Mouse (Mus musculus): Measurements from ENCODE around the gene Tbc1d13. TPM values are rescaled to one million over a fixed set of nuclear protein-coding genes. Genes with fewer than 3 reads are reported as not detected.

Gene Tbc1d13
- polyA plus RNA-seq, 1 experiment from 2014 or later: 8.2 TPM

DNA sequence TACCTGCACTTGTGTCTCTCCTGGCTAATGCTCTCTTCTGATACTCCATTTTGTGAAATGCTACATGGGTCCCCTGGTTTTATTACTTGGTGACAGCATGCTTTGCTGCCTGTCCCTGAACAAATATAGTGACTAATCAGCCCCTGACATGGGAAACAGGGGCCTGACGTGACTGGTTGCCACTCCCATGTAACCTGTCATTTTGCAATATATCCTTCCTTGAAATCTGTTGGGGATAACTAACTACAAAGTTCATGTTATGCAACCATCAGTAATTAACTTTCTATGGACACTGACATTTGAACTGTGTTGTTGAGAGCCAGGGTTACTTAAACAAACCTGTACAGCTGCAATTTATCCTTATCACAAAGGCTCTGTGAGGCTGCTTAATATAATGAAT is 66.4 kb downstream of the Tbc1d13 start:
- WGBS (ENCODE audit: insufficient replicate concordance): 42% methylated on average over 1 of the region's 1 CpGs
- Histone ChIP-seq H3K36me3 (ENCODE audit: control insufficient read depth, insufficient read depth, low read length) (no peaks in the 10 kb centered on the region), H3K9ac (ENCODE audit: low read depth, low read length) (no peak overlapping the region), H3K4me3 (ENCODE audit: low read depth, low read length) (no peak overlapping the region), H3K4me1 (ENCODE audit: control insufficient read depth, insufficient read depth, low read length) (peaks cover 4% of the 10 kb centered on the region; the same call in 1 of the 2 replicates), H3K9me3 (replicated peaks; ENCODE audit: control insufficient read depth, low read length) (no peaks in the 10 kb centered on the region), H3K27ac (ENCODE audit: low read depth, low read length) (no peak overlapping the region), H3K4me2 (no peak overlapping the region), H3K27me3 (ENCODE audit: control insufficient read depth, insufficient read depth, low read length) (no peaks in the 10 kb centered on the region)
- ATAC-seq (replicated peaks; ENCODE audit: insufficient number of reproducible peaks, low FRiP score, low TSS enrichment): no peak

DNA sequence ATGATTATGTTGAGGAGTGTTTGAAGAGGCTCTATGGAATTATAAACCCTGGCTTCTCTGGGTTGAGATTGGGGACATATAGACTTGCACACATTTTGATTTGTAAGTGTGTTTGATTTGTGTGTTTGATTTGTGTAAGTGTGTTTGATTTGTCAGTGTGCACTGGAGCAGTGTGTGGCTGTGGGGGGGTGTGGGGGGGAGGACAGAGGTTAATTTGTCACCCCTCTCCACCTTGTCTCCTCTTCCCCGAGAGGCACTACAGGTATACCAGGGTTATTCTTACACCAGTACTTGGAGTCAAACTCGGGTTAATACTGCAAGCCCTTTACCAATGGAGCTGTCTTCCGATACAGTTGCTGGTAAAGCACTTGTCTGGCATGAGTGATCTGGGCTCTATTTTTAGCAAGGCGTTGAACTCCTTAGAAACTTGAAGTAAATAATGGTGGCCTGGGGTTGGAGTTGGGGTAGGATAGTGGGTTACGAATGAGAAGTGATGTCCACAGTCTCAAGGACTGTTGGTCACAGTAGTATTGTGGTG is 66.9 kb downstream of the Tbc1d13 start:
- H3K36me3 ChIP-seq (ENCODE audit: control insufficient read depth, insufficient read depth, low read length): no peaks in the 10 kb centered on the region
- 48% methylated on average over 5 of the region's 5 CpGs for WGBS (ENCODE audit: insufficient replicate concordance)
- peaks cover 4% of the 10 kb centered on the region; the same call in 1 of the 2 replicates for H3K4me1 ChIP-seq (ENCODE audit: control insufficient read depth, insufficient read depth, low read length)
- H3K4me2 ChIP-seq: no peak overlapping the region
- H3K9me3 ChIP-seq (replicated peaks; ENCODE audit: control insufficient read depth, low read length): no peaks in the 10 kb centered on the region
- H3K27ac ChIP-seq (ENCODE audit: low read depth, low read length): no peak overlapping the region
- no peak overlapping the region for H3K9ac ChIP-seq (ENCODE audit: low read depth, low read length)
- no peaks in the 10 kb centered on the region for H3K27me3 ChIP-seq (ENCODE audit: control insufficient read depth, insufficient read depth, low read length)
- no peak overlapping the region for H3K4me3 ChIP-seq (ENCODE audit: low read depth, low read length)
- ATAC-seq (replicated peaks; ENCODE audit: insufficient number of reproducible peaks, low FRiP score, low TSS enrichment): no peak

Other genes with a start within 250 kb of the Tbc1d13 start
- 56.3 and 62.0 TPM in 2 replicates for gene Odf2, start 244.5 kb upstream of the Tbc1d13 start, polyA plus RNA-seq (2014; fragmentation: Nextera tagmentation; extraction: Ambion mirVana)
- 34.3 and 39.0 TPM in 2 replicates for gene Gle1, start 198.3 kb upstream of the Tbc1d13 start, polyA plus RNA-seq (2014; fragmentation: Nextera tagmentation; extraction: Ambion mirVana)
- gene Sptan1, start 168.2 kb upstream of the Tbc1d13 start, polyA plus RNA-seq (2014; fragmentation: Nextera tagmentation; extraction: Ambion mirVana): 154 and 157 TPM in 2 replicates
- 17.5 and 17.6 TPM in 2 replicates for gene Wdr34, start 84.9 kb upstream of the Tbc1d13 start, polyA plus RNA-seq (2014; fragmentation: Nextera tagmentation; extraction: Ambion mirVana)
- 291 and 322 TPM in 2 replicates for gene Set, start 76.4 kb upstream of the Tbc1d13 start, polyA plus RNA-seq (2014; fragmentation: Nextera tagmentation; extraction: Ambion mirVana)
- gene Pkn3, start 56.1 kb upstream of the Tbc1d13 start, polyA plus RNA-seq (2014; fragmentation: Nextera tagmentation; extraction: Ambion mirVana): 11.0 and 11.2 TPM in 2 replicates
- gene Zdhhc12, start 40.1 kb upstream of the Tbc1d13 start, polyA plus RNA-seq (2014; fragmentation: Nextera tagmentation; extraction: Ambion mirVana): 56.3 and 59.1 TPM in 2 replicates
- 5.4 and 7.1 TPM in 2 replicates for gene Zer1, start 9.2 kb upstream of the Tbc1d13 start, polyA plus RNA-seq (2014; fragmentation: Nextera tagmentation; extraction: Ambion mirVana)
- 30.0 and 33.4 TPM in 2 replicates for gene Endog, start 37.7 kb downstream of the Tbc1d13 start, polyA plus RNA-seq (2014; fragmentation: Nextera tagmentation; extraction: Ambion mirVana)
- gene Spout1, start 44.7 kb downstream of the Tbc1d13 start, polyA plus RNA-seq (2014; fragmentation: Nextera tagmentation; extraction: Ambion mirVana): 41.2 and 43.4 TPM in 2 replicates
- 13.6 and 15.5 TPM in 2 replicates for gene Kyat1, start 72.1 kb downstream of the Tbc1d13 start, polyA plus RNA-seq (2014; fragmentation: Nextera tagmentation; extraction: Ambion mirVana)
- gene Lrrc8a, start 104.0 kb downstream of the Tbc1d13 start, polyA plus RNA-seq (2014; fragmentation: Nextera tagmentation; extraction: Ambion mirVana): 38.1 and 46.9 TPM in 2 replicates
- 0.49 TPM in 1 of 2 replicates, not detected in the other for gene Gm28035, start 106.8 kb downstream of the Tbc1d13 start, polyA plus RNA-seq (2014; fragmentation: Nextera tagmentation; extraction: Ambion mirVana)
- 4.7 and 7.4 TPM in 2 replicates for gene Phyhd1, start 132.5 kb downstream of the Tbc1d13 start, polyA plus RNA-seq (2014; fragmentation: Nextera tagmentation; extraction: Ambion mirVana)
- gene Gm28038, start 147.3 kb downstream of the Tbc1d13 start, polyA plus RNA-seq (2014; fragmentation: Nextera tagmentation; extraction: Ambion mirVana): not detected in 2 replicates
- gene Dolk, start 152.6 kb downstream of the Tbc1d13 start, polyA plus RNA-seq (2014; fragmentation: Nextera tagmentation; extraction: Ambion mirVana): 26.6 and 27.7 TPM in 2 replicates
- gene Nup188, start 152.7 kb downstream of the Tbc1d13 start, polyA plus RNA-seq (2014; fragmentation: Nextera tagmentation; extraction: Ambion mirVana): 34.2 and 37.4 TPM in 2 replicates
- gene Sh3glb2, start 225.6 kb downstream of the Tbc1d13 start, polyA plus RNA-seq (2014; fragmentation: Nextera tagmentation; extraction: Ambion mirVana): 78.8 and 80.2 TPM in 2 replicates
- gene Miga2, start 230.5 kb downstream of the Tbc1d13 start, polyA plus RNA-seq (2014; fragmentation: Nextera tagmentation; extraction: Ambion mirVana): 22.2 and 22.9 TPM in 2 replicates